Mouse (Mus musculus) urinary bladder, postnatal 25 days (tissue): Measurements from ENCODE around the gene Hyal3.
A peak's percentile ranks its signal among the peaks of the same experiment; 100 is the strongest.

Experiments used
- DNase-seq: peaks from one replicate; pipeline ENCODE4 v3.0.0; 2022; ENCODE audit warnings: low spot score

Hyal3 gene

DNA sequence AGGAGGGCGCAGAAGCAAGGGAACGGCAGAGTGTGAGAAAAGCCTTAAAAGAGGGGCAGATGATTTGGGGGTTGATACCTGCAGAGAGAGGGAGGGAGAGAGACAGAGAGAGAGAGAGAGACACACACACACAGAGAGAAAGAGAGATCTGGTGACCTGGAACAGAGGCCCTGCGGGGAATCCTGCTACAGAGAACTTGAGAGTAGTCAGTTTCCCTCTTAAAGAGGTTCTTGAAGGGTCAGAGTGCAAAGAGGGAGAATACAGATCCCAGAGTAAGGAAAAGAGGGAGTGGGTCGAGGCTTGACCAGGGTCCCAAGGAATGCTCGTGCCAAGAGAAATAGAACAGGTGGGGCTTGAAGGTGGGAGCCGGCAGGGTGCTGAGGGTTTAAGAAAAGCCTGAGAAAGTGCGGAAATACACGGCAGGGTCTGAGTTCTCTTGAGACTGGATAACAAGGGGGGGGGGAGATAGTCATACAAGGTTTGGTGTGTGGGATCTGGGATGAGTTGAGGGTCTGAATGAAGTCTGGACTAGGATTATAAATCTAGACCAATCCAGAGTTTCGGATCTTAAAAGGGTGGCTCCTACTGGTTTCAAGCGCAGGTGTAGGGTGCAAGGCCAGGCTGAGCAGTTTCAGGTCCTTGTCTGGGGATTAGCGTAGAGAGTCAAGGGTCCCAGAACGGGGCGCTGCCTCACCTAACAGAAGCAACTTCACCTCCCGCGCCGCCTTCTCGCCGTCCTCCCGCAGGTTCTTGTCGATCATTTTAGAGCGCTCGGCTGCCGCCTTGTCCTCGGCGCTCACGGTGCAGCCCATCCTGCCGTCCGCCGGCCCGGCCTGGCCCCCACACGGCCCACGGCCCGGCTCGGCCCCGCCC, 54.0 kb downstream of the Hyal3 start:
- no peak for DNase-seq

DNA sequence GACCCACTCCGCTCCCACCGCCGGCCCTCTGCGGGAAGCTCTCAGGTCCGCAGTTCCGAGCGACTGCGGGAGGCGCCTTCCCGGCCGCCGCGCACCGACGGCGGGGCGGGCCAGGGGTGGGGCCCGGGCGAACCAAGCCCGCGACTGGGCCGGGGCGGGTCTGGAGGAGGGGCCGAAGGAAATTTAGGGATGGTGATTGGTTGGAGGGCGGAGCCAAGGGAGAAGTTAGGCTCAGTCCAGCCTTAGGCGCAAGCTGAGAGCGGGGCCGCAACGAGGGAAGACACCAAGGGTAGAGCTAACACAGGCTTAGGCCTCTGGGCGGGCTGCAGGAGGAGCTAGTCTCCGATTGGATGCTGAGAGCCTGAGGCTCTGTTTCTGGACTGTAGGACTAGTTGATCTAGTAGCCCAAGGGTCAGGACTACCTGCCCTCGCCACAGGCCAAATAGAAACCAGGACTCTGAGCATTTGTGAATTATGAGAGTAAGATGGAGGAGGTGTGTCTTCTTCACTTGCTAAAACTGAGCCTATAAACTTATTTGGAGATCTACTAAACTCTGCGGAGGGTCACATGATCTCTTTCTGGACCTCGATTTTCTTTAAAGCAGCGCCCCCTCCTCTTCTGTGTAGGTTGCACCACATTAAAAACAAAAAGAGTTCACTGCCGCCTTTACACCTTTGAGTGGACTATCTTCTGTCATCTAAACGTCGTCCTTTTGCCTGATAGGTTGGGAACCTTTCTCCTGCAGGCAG, 54.8 kb downstream of the Hyal3 start, which contains the start of gene Gnai2:
Gnai2 (minus strand) TSS at position 89 of the 750 bp plus-strand sequence.
- DNase-seq = peak; percentile 93
